Mouse (Mus musculus): ENCODE data around the gene Rassf1. TPM values are rescaled to one million over a fixed set of nuclear protein-coding genes. Genes with fewer than 3 reads are reported as not detected.
A peak's percentile ranks its signal among the peaks of the same experiment; 100 is the strongest.

Rassf1 gene
- total RNA-seq, 1 experiment: 41.4 TPM

DNA sequence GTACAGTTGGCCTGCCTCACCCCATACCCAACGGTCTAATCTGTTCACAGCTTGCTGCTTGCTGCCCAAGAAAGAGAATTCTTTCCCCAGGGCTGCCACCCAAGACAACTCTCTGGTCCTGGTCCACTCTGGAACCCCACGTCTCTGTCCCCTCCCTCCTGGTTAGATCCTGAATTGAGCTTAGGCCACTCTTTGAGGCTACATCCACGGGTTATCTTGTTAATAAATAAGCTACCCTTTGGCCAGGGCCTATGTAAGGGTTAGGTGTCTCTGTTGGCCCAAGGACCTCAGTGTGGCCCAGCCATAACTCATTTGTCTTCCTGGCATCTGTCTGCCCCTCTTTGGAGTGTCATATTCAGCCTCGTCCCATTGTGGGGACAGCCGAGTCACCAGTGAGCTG is 47.0 kb downstream of the Rassf1 start:
- in situ Hi-C loops (cut with MboI; ENCODE audit: low sequenced_read_pairs in 2 of 2, unreplicated experiment in 2 of 2): no loop called here
- Histone ChIP-seq H3K4me3 (ENCODE audit: insufficient read depth in 1 of 2, low read depth in 1 of 2, low read length in 2 of 2, poor library complexity in 1 of 2, severe bottlenecking in 1 of 2) (peak overlapping the region; percentile 54 to 65; a peak in 3 of 4 replicates), H3K4me1 (ENCODE audit: control insufficient read depth in 2 of 2, insufficient read depth in 2 of 2, low read length in 2 of 2, poor library complexity in 1 of 2) (peaks cover 4 to 21% of the 10 kb centered on the region in 2 experiments; a peak in 2 of 4 replicates), H3K27ac (ENCODE audit: insufficient read depth, low read depth, low read length, poor library complexity, severe bottlenecking) (no peak overlapping the region), H3K36me3 (ENCODE audit: control insufficient read depth, insufficient read depth, low read length, poor library complexity, severe bottlenecking) (peaks cover 9% of the 10 kb centered on the region), H3K9ac (ENCODE audit: insufficient read depth, low read depth, low read length, poor library complexity, severe bottlenecking) (peak overlapping the region; percentile 39; the same call in 1 of the 2 replicates), H3K9me3 (ENCODE audit: control insufficient read depth, insufficient read depth, low read depth, low read length) (no peaks in the 10 kb centered on the region)
- no peak for DNase-seq (ENCODE audit: low read depth, low spot score)
- TF ChIP-seq HCFC1 (IDR thresholded peaks at IDR 0.05; ENCODE audit: borderline replicate concordance, insufficient read depth, low read length) (no peak), ZNF384 (IDR thresholded peaks at IDR 0.05; ENCODE audit: low read depth, low read length) (no peak), CHD2 (IDR thresholded peaks at IDR 0.05; ENCODE audit: low read depth, low read length) (no peak), ZC3H11A (IDR thresholded peaks at IDR 0.05; ENCODE audit: borderline replicate concordance, low read depth, low read length) (no peak), MAFK (IDR thresholded peaks at IDR 0.05; ENCODE audit: insufficient read depth, low read depth, low read length) (no peak)

DNA sequence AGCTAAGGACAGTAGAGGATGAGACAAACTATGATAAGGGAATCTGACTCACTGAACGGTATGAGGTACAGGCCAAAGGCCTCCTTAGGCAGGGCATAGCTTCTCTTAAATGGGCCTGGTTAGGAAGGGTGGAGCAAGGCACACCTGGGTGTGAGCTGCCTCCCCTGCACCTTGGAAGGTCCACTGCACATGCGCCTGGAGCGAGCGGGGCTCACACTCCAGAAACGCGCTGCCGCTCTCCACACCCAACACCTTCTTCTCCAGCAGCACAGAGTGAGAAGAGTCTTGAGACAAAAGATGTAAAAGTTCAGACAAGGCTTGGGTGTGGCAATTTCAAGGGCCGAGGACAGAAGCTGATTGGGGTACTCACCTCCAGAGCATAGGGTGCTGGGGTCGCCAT is 48.1 kb downstream of the Rassf1 start:
- 0 out of 2 replicates have a peak, but pooled peaks cover 3% of the 10 kb centered on the region for H3K36me3 ChIP-seq (ENCODE audit: control insufficient read depth, insufficient read depth, low read length, poor library complexity, severe bottlenecking)
- 0 out of 2 replicates have a peak overlapping the region, but pooled peaks have one; percentile 11 for H3K9ac ChIP-seq (ENCODE audit: insufficient read depth, low read depth, low read length, poor library complexity, severe bottlenecking)
- H3K9me3 ChIP-seq (ENCODE audit: control insufficient read depth, insufficient read depth, low read depth, low read length): no peaks in the 10 kb centered on the region
- H3K4me1 ChIP-seq (ENCODE audit: control insufficient read depth in 2 of 2, insufficient read depth in 2 of 2, low read length in 2 of 2, poor library complexity in 1 of 2): peaks cover 4 to 18% of the 10 kb centered on the region in 2 experiments; a peak in 2 of 4 replicates
- no peak for DNase-seq (ENCODE audit: low read depth, low spot score)
- in situ Hi-C loops (cut with MboI; ENCODE audit: low sequenced_read_pairs in 2 of 2, unreplicated experiment in 2 of 2): no loop called here
- TF ChIP-seq MAFK (IDR thresholded peaks at IDR 0.05; ENCODE audit: insufficient read depth, low read depth, low read length): no peak
- no peak for TF ChIP-seq HCFC1 (IDR thresholded peaks at IDR 0.05; ENCODE audit: borderline replicate concordance, insufficient read depth, low read length)
- no peak for TF ChIP-seq CHD2 (IDR thresholded peaks at IDR 0.05; ENCODE audit: low read depth, low read length)
- no peak for TF ChIP-seq ZNF384 (IDR thresholded peaks at IDR 0.05; ENCODE audit: low read depth, low read length)
- TF ChIP-seq ZC3H11A (IDR thresholded peaks at IDR 0.05; ENCODE audit: borderline replicate concordance, low read depth, low read length): no peak
- H3K27ac ChIP-seq (ENCODE audit: insufficient read depth, low read depth, low read length, poor library complexity, severe bottlenecking): no peak overlapping the region
- H3K4me3 ChIP-seq (ENCODE audit: insufficient read depth in 1 of 2, low read depth in 1 of 2, low read length in 2 of 2, poor library complexity in 1 of 2, severe bottlenecking in 1 of 2): peak overlapping the region; percentile 1 to 46; a peak in 3 of 4 replicates

DNA sequence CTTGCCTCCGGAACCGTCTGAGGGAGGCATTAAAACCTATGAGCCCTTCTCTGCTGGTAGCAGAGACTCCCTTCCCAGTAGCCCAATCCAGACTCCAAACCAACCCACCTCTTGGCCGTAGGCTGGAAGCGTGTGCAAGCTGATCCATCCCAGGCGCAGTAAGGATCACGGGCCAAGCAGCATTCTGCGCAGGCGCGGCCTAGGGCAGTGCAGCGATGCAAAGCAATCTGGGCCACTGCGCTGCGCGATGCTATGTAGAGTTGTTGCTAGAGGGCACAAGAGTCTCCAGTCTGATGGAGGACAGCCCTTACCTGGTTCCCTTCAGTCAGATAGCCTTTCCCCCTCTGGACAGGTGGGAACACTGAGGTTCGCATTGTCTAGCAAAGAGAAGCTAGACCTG is 48.5 kb downstream of the Rassf1 start:
- in situ Hi-C loops (cut with MboI; ENCODE audit: low sequenced_read_pairs in 2 of 2, unreplicated experiment in 2 of 2): no loop called here
- peaks cover 4 to 17% of the 10 kb centered on the region in 2 experiments; a peak in 2 of 4 replicates for H3K4me1 ChIP-seq (ENCODE audit: control insufficient read depth in 2 of 2, insufficient read depth in 2 of 2, low read length in 2 of 2, poor library complexity in 1 of 2)
- DNase-seq (ENCODE audit: low read depth, low spot score): no peak
- no peaks in the 10 kb centered on the region for H3K36me3 ChIP-seq (ENCODE audit: control insufficient read depth, insufficient read depth, low read length, poor library complexity, severe bottlenecking)
- no peak overlapping the region for H3K9ac ChIP-seq (ENCODE audit: insufficient read depth, low read depth, low read length, poor library complexity, severe bottlenecking)
- no peak overlapping the region for H3K27ac ChIP-seq (ENCODE audit: insufficient read depth, low read depth, low read length, poor library complexity, severe bottlenecking)
- TF ChIP-seq ZC3H11A (IDR thresholded peaks at IDR 0.05; ENCODE audit: borderline replicate concordance, low read depth, low read length) (no peak), MAFK (IDR thresholded peaks at IDR 0.05; ENCODE audit: insufficient read depth, low read depth, low read length) (no peak), ZNF384 (IDR thresholded peaks at IDR 0.05; ENCODE audit: low read depth, low read length) (no peak), HCFC1 (IDR thresholded peaks at IDR 0.05; ENCODE audit: borderline replicate concordance, insufficient read depth, low read length) (no peak), CHD2 (IDR thresholded peaks at IDR 0.05; ENCODE audit: low read depth, low read length) (no peak)
- peak overlapping the region; percentile 1 to 46; a peak in 3 of 4 replicates for H3K4me3 ChIP-seq (ENCODE audit: insufficient read depth in 1 of 2, low read depth in 1 of 2, low read length in 2 of 2, poor library complexity in 1 of 2, severe bottlenecking in 1 of 2)
- H3K9me3 ChIP-seq (ENCODE audit: control insufficient read depth, insufficient read depth, low read depth, low read length): no peaks in the 10 kb centered on the region

DNA sequence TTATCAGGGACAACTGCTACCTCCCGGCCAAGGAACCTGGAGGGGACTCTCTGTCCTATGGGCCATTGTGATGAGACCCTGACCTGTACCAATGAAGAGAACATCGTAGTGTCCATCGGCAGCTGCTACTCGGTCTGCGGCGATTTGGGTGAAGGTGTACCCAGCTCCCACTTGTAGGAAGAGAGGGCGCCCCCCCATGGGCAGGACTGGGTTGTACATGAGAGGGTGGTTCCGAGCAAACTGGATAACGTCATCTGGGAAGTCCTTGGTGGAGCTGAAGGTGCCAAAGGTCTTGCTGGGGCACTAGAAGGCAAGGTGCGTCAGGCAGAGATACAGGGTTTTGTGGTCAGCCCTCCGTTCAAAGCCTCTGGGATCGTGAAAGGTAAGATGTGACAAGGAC is 49.4 kb downstream of the Rassf1 start:
- DNase-seq (ENCODE audit: low read depth, low spot score): no peak
- H3K9me3 ChIP-seq (ENCODE audit: control insufficient read depth, insufficient read depth, low read depth, low read length): no peaks in the 10 kb centered on the region
- TF ChIP-seq MAFK (IDR thresholded peaks at IDR 0.05; ENCODE audit: insufficient read depth, low read depth, low read length) (no peak), ZNF384 (IDR thresholded peaks at IDR 0.05; ENCODE audit: low read depth, low read length) (no peak), HCFC1 (IDR thresholded peaks at IDR 0.05; ENCODE audit: borderline replicate concordance, insufficient read depth, low read length) (no peak), ZC3H11A (IDR thresholded peaks at IDR 0.05; ENCODE audit: borderline replicate concordance, low read depth, low read length) (no peak)

More for the DNA sequence above, 49.4 kb downstream of the Rassf1 start:
- Histone ChIP-seq H3K36me3 (ENCODE audit: control insufficient read depth, insufficient read depth, low read length, poor library complexity, severe bottlenecking) (no peaks in the 10 kb centered on the region), H3K27ac (ENCODE audit: insufficient read depth, low read depth, low read length, poor library complexity, severe bottlenecking) (no peak overlapping the region), H3K4me1 (ENCODE audit: control insufficient read depth in 2 of 2, insufficient read depth in 2 of 2, low read length in 2 of 2, poor library complexity in 1 of 2) (peaks cover 6 to 23% of the 10 kb centered on the region in 2 experiments; a peak in 2 of 4 replicates), H3K9ac (ENCODE audit: insufficient read depth, low read depth, low read length, poor library complexity, severe bottlenecking) (no peak overlapping the region), H3K4me3 (ENCODE audit: insufficient read depth in 1 of 2, low read depth in 1 of 2, low read length in 2 of 2, poor library complexity in 1 of 2, severe bottlenecking in 1 of 2) (no peak overlapping the region)
- in situ Hi-C loops (cut with MboI; ENCODE audit: low sequenced_read_pairs in 2 of 2, unreplicated experiment in 2 of 2): no loop called here

Data from ES-E14 (cell line).